ENCODE assay signal across 16 mouse cellular contexts in genomic region chr13:99107983-99108382, GRCm38 (mm10).
DNase-seq lines count a peak whose midpoint lies in the region; ATAC-seq lines count a peak whose summit lies in the region.
"Had no signal": no experiment of that assay in that cellular context is flagged by ENCODE, and none has a peak within 500 bp of the region (broad histone marks: within the 10 kb centered on the region; RNA-seq: fewer than 3 reads in every experiment).

No protein-coding gene starts in this region.

- DNase-seq in spleen, postnatal 36 days (ENCODE audit: low spot score in 2 of 2), result peak; percentile 24 to 60
- DNase-seq in spleen, postnatal 14 days (ENCODE audit: low spot score in 2 of 2), result no peak
- DNase-seq in c-Kit-positive CD71-positive TER-119-positive erythroid progenitor cells, embryonic 14.5 days (ENCODE audit: low spot score), result peak; percentile 84
- no peak for DNase-seq in liver, embryonic 11.5 days (ENCODE audit: low spot score)
- DNase-seq in thymus, postnatal 0 days (ENCODE audit: low spot score), result no peak
- DNase-seq: adrenal gland, postnatal 25 days; heart, adult 18-20 months; heart, postnatal 36 days; thymus, adult 2 months had no signal

- no peaks in the 10 kb centered on the region for H3K9me3 ChIP-seq in liver, embryonic 11.5 days (ENCODE audit: control insufficient read depth, low read length)
- no peaks in the 10 kb centered on the region for H3K9me3 ChIP-seq in stomach, embryonic 15.5 days
- H3K9me3 ChIP-seq: limb, embryonic 13.5 days; midbrain, embryonic 13.5 days had no signal

- no peak overlapping the region for H3K9ac ChIP-seq in liver, embryonic 11.5 days (ENCODE audit: low read depth, low read length)
- H3K9ac ChIP-seq in stomach, embryonic 15.5 days, result no peak overlapping the region
- H3K9ac ChIP-seq: limb, embryonic 13.5 days; midbrain, embryonic 13.5 days had no signal

- peak overlapping the region; percentile 70 for H3K27ac ChIP-seq in liver, embryonic 11.5 days (ENCODE audit: low read depth, low read length)
- no peak overlapping the region for H3K27ac ChIP-seq in stomach, embryonic 15.5 days
- H3K27ac ChIP-seq: limb, embryonic 13.5 days; midbrain, embryonic 13.5 days had no signal

- peaks cover 18% of the 10 kb centered on the region for H3K4me1 ChIP-seq in liver, embryonic 11.5 days (replicated peaks; ENCODE audit: control insufficient read depth, insufficient read depth, low read length)
- no peaks in the 10 kb centered on the region for H3K4me1 ChIP-seq in stomach, embryonic 15.5 days
- H3K4me1 ChIP-seq: limb, embryonic 13.5 days; midbrain, embryonic 13.5 days had no signal

- peak overlapping the region; percentile 49 for H3K4me2 ChIP-seq in liver, embryonic 11.5 days
- H3K4me2 ChIP-seq in stomach, embryonic 15.5 days, result no peak overlapping the region
- H3K4me2 ChIP-seq: limb, embryonic 13.5 days; midbrain, embryonic 13.5 days had no signal

- H3K4me3 ChIP-seq in liver, embryonic 11.5 days (ENCODE audit: low read depth, low read length), result no peak overlapping the region
- H3K4me3 ChIP-seq in stomach, embryonic 15.5 days (replicated peaks), result no peak overlapping the region
- H3K4me3 ChIP-seq: limb, embryonic 13.5 days; midbrain, embryonic 13.5 days; myocyte had no signal

- no peaks in the 10 kb centered on the region for H3K36me3 ChIP-seq in liver, embryonic 11.5 days (ENCODE audit: control insufficient read depth, insufficient read depth, low read length)
- H3K36me3 ChIP-seq in stomach, embryonic 15.5 days, result no peaks in the 10 kb centered on the region
- H3K36me3 ChIP-seq: limb, embryonic 13.5 days; midbrain, embryonic 13.5 days had no signal

- no peaks in the 10 kb centered on the region for H3K27me3 ChIP-seq in liver, embryonic 11.5 days (replicated peaks; ENCODE audit: control insufficient read depth, insufficient read depth, low read length)
- no peaks in the 10 kb centered on the region for H3K27me3 ChIP-seq in stomach, embryonic 15.5 days (replicated peaks)
- H3K27me3 ChIP-seq: midbrain, embryonic 13.5 days had no signal

- 35% methylated on average over 4 of the region's 4 CpGs for WGBS in liver, embryonic 11.5 days
- WGBS in stomach, embryonic 15.5 days, result 70% methylated on average over 4 of the region's 4 CpGs

- peak; percentile 98 for ATAC-seq in liver, embryonic 11.5 days (replicated peaks; ENCODE audit: low FRiP score)
- ATAC-seq in stomach, embryonic 15.5 days (ENCODE audit: insufficient read depth, low FRiP score, low read depth), result peak; percentile 94; the same call in 1 of the 2 replicates
- ATAC-seq in activated CD4-positive, CD25-positive, alpha-beta regulatory T cell, adult 4 months, result no peak
- ATAC-seq: forebrain, embryonic 14.5 days; lung, postnatal 0 days; midbrain, embryonic 13.5 days had no signal

Comparison
In these comparisons a context has a peak if more than half of its experiments do, and no peak if none do; other contexts are left out.
1. DNase-seq: peak in spleen, postnatal 36 days (2 of 2) and c-Kit-positive CD71-positive TER-119-positive erythroid progenitor cells, embryonic 14.5 days (single experiment); none in spleen, postnatal 14 days (0 of 2), liver, embryonic 11.5 days (single experiment) and thymus, postnatal 0 days (single experiment).